Mouse (Mus musculus) hindbrain, embryonic 16.5 days (tissue): Measurements from ENCODE around the gene Auh. TPM values are rescaled to one million over a fixed set of nuclear protein-coding genes. Genes with fewer than 3 reads are reported as not detected.

Source experiments
- ATAC-seq: fragments of 200-750 bp; cut with Nextera tagmentation; 2 replicates; pipeline ENCODE4 v1.8.0; 2017; ENCODE audit warnings: moderate TSS enrichment, moderate library complexity
- H3K27ac ChIP-seq: fragments of 300-500 bp; sonication (generic); 2 replicates; pipeline ENCODE4 v1.5.1; 2014; ENCODE audit warnings: low read depth, mild to moderate bottlenecking, control low read depth, low read length, moderate library complexity
- H3K27me3 ChIP-seq: fragments of 300-500 bp; sonication (generic); replicated peaks from 2 replicates; pipeline ENCODE4 v1.6.1; 2014; ENCODE audit warnings: low read length; ENCODE audit not compliant: control insufficient read depth, insufficient read depth
- H3K36me3 ChIP-seq: fragments of 300-500 bp; sonication (generic); 2 replicates; pipeline ENCODE4 v1.6.1; 2014; ENCODE audit warnings: mild to moderate bottlenecking, low read length, moderate library complexity, mixed read lengths; ENCODE audit not compliant: control insufficient read depth, insufficient read depth
- H3K4me1 ChIP-seq: fragments of 300-500 bp; sonication (generic); 2 replicates; pipeline ENCODE4 v1.6.1; 2014; ENCODE audit warnings: low read depth, low read length; ENCODE audit not compliant: control insufficient read depth, insufficient read depth
- H3K4me2 ChIP-seq: fragments of 300-500 bp; sonication (generic); 2 replicates; pipeline ENCODE4 v1.6.1; 2014; ENCODE audit warnings: mild to moderate bottlenecking, low read length, control low read depth, moderate library complexity
- H3K4me3 ChIP-seq: fragments of 300-500 bp; sonication (generic); 2 replicates; pipeline ENCODE4 v1.5.1; 2014; ENCODE audit warnings: mild to moderate bottlenecking, low read length, control low read depth, moderate library complexity
- H3K9ac ChIP-seq: fragments of 300-500 bp; sonication (generic); 2 replicates; pipeline ENCODE4 v1.6.1; 2014; ENCODE audit warnings: low read depth, mild to moderate bottlenecking, control low read depth, low read length, moderate library complexity
- H3K9me3 ChIP-seq: fragments of 300-500 bp; sonication (generic); 2 replicates; pipeline ENCODE4 v1.6.1; 2014; ENCODE audit warnings: mild to moderate bottlenecking, low read length, moderate library complexity; ENCODE audit not compliant: control insufficient read depth
- WGBS: fragments of 180-500 bp; shearing (Covaris S2); extraction: QIAGEN DNeasy Blood & Tissue Kit; methylation state at CpG from one replicate; pipeline ENCODE4 v1.1.7; 2014; 5-methylcytosine and 5-hydroxymethylcytosine counted together
- polyA plus RNA-seq: library from polyadenylated mRNA; unstranded; fragments of >200 nt; fragmentation: Nextera tagmentation; extraction: Ambion mirVana; gene quantifications from 2 replicates; pipeline ENCODE4 v1.2.1, GENCODE M21; 2015

Auh gene
- polyA plus RNA-seq, 1 experiment from 2014 or later = 75.0 TPM

- Histone ChIP-seq H3K4me2 (no peak overlapping the region), H3K4me1 (peaks cover 4% of the 10 kb centered on the region), H3K9ac (no peak overlapping the region), H3K27ac (no peak overlapping the region), H3K9me3 (no peaks in the 10 kb centered on the region), H3K4me3 (no peak overlapping the region), H3K36me3 (no peaks in the 10 kb centered on the region), H3K27me3 (no peaks in the 10 kb centered on the region)
- no peak for ATAC-seq
- 90% methylated on average over 4 of the region's 4 CpGs for WGBS
These were observed 83.9 kb downstream of the Auh start for GRCm38 (mm10) chr13:52845618-52846017.

GRCm38 (mm10) chr13:52843536-52844178 lies 85.8 kb downstream of the Auh start:
- Histone ChIP-seq H3K4me2 (no peak overlapping the region), H3K4me1 (peaks cover 4% of the 10 kb centered on the region; the same call in 1 of the 2 replicates), H3K27me3 (no peaks in the 10 kb centered on the region), H3K36me3 (no peaks in the 10 kb centered on the region), H3K9me3 (no peaks in the 10 kb centered on the region), H3K27ac (no peak overlapping the region), H3K4me3 (no peak overlapping the region), H3K9ac (no peak overlapping the region)
- no peak for ATAC-seq
- WGBS = 76% methylated on average over 10 of the region's 10 CpGs

- Histone ChIP-seq H3K27me3 (no peaks in the 10 kb centered on the region), H3K27ac (no peak overlapping the region), H3K9me3 (no peaks in the 10 kb centered on the region), H3K9ac (no peak overlapping the region), H3K4me3 (no peak overlapping the region), H3K36me3 (peaks cover 13% of the 10 kb centered on the region), H3K4me2 (no peak overlapping the region), H3K4me1 (no peaks in the 10 kb centered on the region)
- 96% methylated on average over 8 of the region's 8 CpGs for WGBS
- no peak for ATAC-seq
These were observed 93.2 kb downstream of the Auh start for GRCm38 (mm10) chr13:52836231-52836630.

DNA sequence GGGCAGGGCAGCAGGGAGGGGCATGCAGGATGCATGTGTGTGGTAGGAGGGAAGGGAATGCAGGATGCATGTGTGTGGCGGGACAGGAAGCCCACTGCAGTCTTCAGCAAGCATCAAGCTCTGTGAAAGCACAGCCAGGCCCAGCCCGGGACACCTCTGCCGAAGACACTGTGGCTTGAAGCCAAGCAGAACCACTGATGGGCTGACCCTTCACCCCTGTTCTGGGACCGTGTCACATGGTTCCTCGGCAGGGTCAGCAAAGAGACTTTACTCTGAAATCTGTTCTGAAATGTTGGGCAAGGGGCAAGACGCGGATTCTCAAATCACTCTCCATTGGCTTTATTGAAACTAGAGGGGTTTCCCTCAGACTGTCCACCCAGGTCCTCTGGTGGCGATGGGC lies 94.9 kb downstream of the Auh start:
- WGBS = 82% methylated on average over 8 of the region's 8 CpGs
- no peaks in the 10 kb centered on the region for H3K27me3 ChIP-seq
- no peak for ATAC-seq
- H3K9ac ChIP-seq = no peak overlapping the region
- H3K36me3 ChIP-seq = peaks cover 13% of the 10 kb centered on the region
- H3K27ac ChIP-seq = no peak overlapping the region
- no peaks in the 10 kb centered on the region for H3K4me1 ChIP-seq
- H3K4me3 ChIP-seq = no peak overlapping the region
- H3K9me3 ChIP-seq = no peaks in the 10 kb centered on the region
- no peak overlapping the region for H3K4me2 ChIP-seq

- Histone ChIP-seq H3K4me3 (no peak overlapping the region), H3K27me3 (no peaks in the 10 kb centered on the region), H3K27ac (no peak overlapping the region), H3K36me3 (peaks cover 13% of the 10 kb centered on the region), H3K9me3 (no peaks in the 10 kb centered on the region), H3K9ac (no peak overlapping the region), H3K4me2 (no peak overlapping the region), H3K4me1 (no peaks in the 10 kb centered on the region)
- WGBS = 86% methylated on average over 2 of the region's 2 CpGs
- ATAC-seq = no peak
These were observed 95.7 kb downstream of the Auh start for GRCm38 (mm10) chr13:52833748-52834147.

GRCm38 (mm10) chr13:52833220-52833619 lies 96.3 kb downstream of the Auh start:
- no peaks in the 10 kb centered on the region for H3K4me1 ChIP-seq
- H3K9ac ChIP-seq = no peak overlapping the region
- H3K36me3 ChIP-seq = peaks cover 13% of the 10 kb centered on the region
- H3K27me3 ChIP-seq = no peaks in the 10 kb centered on the region
- 81% methylated on average over 4 of the region's 4 CpGs for WGBS
- H3K4me3 ChIP-seq = no peak overlapping the region
- H3K9me3 ChIP-seq = no peaks in the 10 kb centered on the region
- ATAC-seq = no peak
- H3K4me2 ChIP-seq = no peak overlapping the region
- H3K27ac ChIP-seq = no peak overlapping the region

DNA sequence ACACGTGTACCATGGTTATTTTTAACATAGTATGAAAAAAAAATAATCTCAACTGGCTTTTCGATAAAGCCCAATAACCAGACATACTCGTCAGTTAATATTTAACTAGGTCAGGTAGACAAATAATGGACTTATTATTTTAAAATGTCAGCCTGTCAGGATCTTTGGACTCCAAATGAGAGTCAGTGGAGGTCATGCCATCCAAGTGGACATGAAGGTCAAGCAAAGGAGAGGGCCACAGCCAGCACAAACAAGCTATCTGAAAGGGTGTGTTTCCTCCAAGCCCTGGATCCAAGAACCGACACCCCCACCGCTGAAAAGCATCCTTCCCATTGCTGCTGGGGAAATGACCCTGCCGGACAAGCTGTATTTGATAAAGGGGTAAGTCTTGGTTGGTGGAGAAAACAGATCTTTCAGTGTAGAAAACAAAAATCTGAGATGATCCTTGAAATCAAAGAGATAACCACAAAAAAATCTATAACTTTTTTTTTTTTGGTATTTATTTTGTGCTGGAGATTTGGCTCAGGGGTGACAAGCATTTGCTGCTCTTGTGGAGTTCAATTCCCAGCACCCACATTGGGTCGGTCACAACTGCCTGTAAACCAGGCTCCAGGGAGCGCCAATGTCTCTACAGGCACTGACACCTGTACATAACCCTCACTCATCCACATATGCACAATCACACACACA lies 96.9 kb downstream of the Auh start:
- Histone ChIP-seq H3K27ac (no peak overlapping the region), H3K4me1 (no peaks in the 10 kb centered on the region), H3K4me3 (no peak overlapping the region), H3K36me3 (peaks cover 12% of the 10 kb centered on the region), H3K27me3 (no peaks in the 10 kb centered on the region), H3K4me2 (no peak overlapping the region), H3K9ac (no peak overlapping the region), H3K9me3 (no peaks in the 10 kb centered on the region)
- ATAC-seq = no peak
- WGBS = 86% methylated on average over 8 of the region's 8 CpGs

- H3K27ac ChIP-seq = no peak overlapping the region
- H3K4me3 ChIP-seq = no peak overlapping the region
- no peaks in the 10 kb centered on the region for H3K4me1 ChIP-seq
- H3K4me2 ChIP-seq = no peak overlapping the region
- no peaks in the 10 kb centered on the region for H3K9me3 ChIP-seq
- no peak for ATAC-seq
- 87% methylated on average over 13 of the region's 13 CpGs for WGBS
- no peaks in the 10 kb centered on the region for H3K27me3 ChIP-seq
- no peaks in the 10 kb centered on the region for H3K36me3 ChIP-seq
- H3K9ac ChIP-seq = no peak overlapping the region
These were observed 98.3 kb downstream of the Auh start for GRCm38 (mm10) chr13:52831037-52831757.

DNA sequence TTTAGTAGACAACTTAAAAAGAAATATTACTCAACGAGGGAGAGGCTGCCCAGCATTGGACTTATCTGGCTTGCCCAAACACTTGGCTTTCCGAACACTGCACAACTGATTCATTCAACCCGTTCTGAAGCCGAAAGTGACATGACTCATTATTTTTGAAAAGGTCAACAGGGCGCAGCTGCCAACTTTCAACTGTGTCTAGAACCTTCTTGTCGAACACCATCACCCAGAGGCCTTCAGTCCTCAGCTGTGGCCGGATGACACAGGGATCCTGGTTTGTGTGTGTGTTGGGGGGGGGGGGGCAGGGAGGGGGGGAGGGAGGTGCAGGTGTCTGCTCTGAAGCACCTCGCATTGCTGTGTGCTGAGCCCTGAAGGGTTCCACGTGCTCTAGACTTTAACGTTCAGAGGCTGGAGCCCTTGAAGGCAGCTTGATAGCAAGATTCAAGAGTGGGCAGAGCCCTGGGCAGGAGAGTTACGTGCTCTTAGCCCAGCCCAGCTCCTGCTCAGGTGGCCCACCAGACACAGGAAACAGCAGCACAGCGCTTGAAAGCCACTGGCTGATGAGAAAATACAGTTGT lies 100.4 kb downstream of the Auh start:
- Histone ChIP-seq H3K4me3 (no peak overlapping the region), H3K27ac (no peak overlapping the region)

More for the DNA sequence above, 100.4 kb downstream of the Auh start:
- no peak for ATAC-seq
- 71% methylated on average over 12 of the region's 12 CpGs for WGBS
- Histone ChIP-seq H3K4me1 (no peaks in the 10 kb centered on the region), H3K4me2 (no peak overlapping the region), H3K9me3 (no peaks in the 10 kb centered on the region), H3K27me3 (no peaks in the 10 kb centered on the region), H3K9ac (no peak overlapping the region), H3K36me3 (no peaks in the 10 kb centered on the region)
